20 mouse cellular contexts compared by ENCODE assay signal in the genomic region with DNA sequence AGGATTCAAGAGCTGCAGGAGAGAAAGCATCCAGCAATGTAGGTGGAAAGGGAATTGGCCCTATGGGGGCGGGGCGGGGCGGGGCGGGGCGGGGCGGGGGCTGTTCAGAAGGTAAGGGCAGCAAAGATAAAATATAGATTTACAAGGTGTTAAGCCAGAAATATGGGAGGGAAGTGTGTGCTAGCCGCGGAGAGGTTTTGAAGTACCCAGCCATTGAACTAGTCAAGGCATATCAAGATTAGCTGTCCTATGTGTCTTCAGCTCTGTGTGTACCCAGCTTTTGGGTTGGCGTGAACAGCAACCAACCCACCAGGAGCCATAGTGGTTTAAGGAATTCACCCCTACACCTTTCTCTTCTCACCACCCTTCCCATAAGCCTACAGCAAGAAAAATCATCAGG. TPM values are rescaled to one million over a fixed set of nuclear protein-coding genes. Genes with fewer than 3 reads are reported as not detected.
A peak's percentile ranks its signal among the peaks of the same experiment; 100 is the strongest.
DNase-seq lines count a peak whose midpoint lies in the region; ATAC-seq lines count a peak whose summit lies in the region.
"Had no signal": no experiment of that assay in that cellular context is flagged by ENCODE, and none has a peak within 500 bp of the region (broad histone marks: within the 10 kb centered on the region; RNA-seq: fewer than 3 reads in every experiment).

No protein-coding gene starts in this region.

- peak overlapping the region; percentile 43 for H3K4me2 ChIP-seq in liver, embryonic 12.5 days
- H3K4me2 ChIP-seq in liver, embryonic 16.5 days (ENCODE audit: low read depth, low read length), result peak overlapping the region; percentile 36
- H3K4me2 ChIP-seq: embryonic facial prominence, embryonic 12.5 days; forebrain, embryonic 15.5 days; heart, embryonic 12.5 days; hindbrain, embryonic 15.5 days had no signal

- H3K27ac ChIP-seq in heart, embryonic 10.5 days, result no peak overlapping the region
- peak overlapping the region; percentile 67 for H3K27ac ChIP-seq in liver, embryonic 12.5 days
- H3K27ac ChIP-seq in liver, embryonic 16.5 days (ENCODE audit: low read length), result peak overlapping the region; percentile 48; the same call in 1 of the 2 replicates
- H3K27ac ChIP-seq: embryonic facial prominence, embryonic 12.5 days; forebrain, embryonic 10.5 days; forebrain, embryonic 15.5 days; hindbrain, embryonic 15.5 days had no signal

- DNase-seq in heart, embryonic 10.5 days (ENCODE audit: low spot score), result peak; percentile 57
- no peak for DNase-seq in heart, adult 9 months (ENCODE audit: low spot score in 2 of 2)
- DNase-seq in right cerebral cortex, postnatal 14 days, result no peak
- DNase-seq: adrenal gland, adult 2 months; adrenal gland, postnatal 36 days; cerebellum, adult 11 months; cerebellum, adult 8-10 months; cerebellum, postnatal 14 days; gastrocnemius, postnatal 36 days; heart, adult 18-20 months; heart, postnatal 36 days had no signal

- WGBS in heart, embryonic 10.5 days, result 71% methylated on average over 9 of the region's 9 CpGs
- 47% methylated on average over 9 of the region's 9 CpGs for WGBS in liver, embryonic 12.5 days (ENCODE audit: insufficient replicate concordance)
- 48% methylated on average over 9 of the region's 9 CpGs for WGBS in liver, embryonic 16.5 days (ENCODE audit: insufficient replicate concordance)

- H3K9me3 ChIP-seq in heart, embryonic 10.5 days, result no peaks in the 10 kb centered on the region
- no peaks in the 10 kb centered on the region for H3K9me3 ChIP-seq in liver, embryonic 12.5 days (replicated peaks)
- H3K9me3 ChIP-seq in liver, embryonic 16.5 days (replicated peaks; ENCODE audit: control insufficient read depth, low read length), result no peaks in the 10 kb centered on the region
- H3K9me3 ChIP-seq: embryonic facial prominence, embryonic 12.5 days; forebrain, embryonic 10.5 days; forebrain, embryonic 15.5 days; heart, embryonic 12.5 days; hindbrain, embryonic 15.5 days had no signal

- H3K9ac ChIP-seq in liver, embryonic 12.5 days, result peak overlapping the region; percentile 6; the same call in 1 of the 2 replicates
- peak overlapping the region; percentile 36; the same call in 1 of the 2 replicates for H3K9ac ChIP-seq in liver, embryonic 16.5 days (ENCODE audit: low read depth, low read length)
- H3K9ac ChIP-seq: embryonic facial prominence, embryonic 12.5 days; forebrain, embryonic 15.5 days; heart, embryonic 12.5 days; hindbrain, embryonic 15.5 days had no signal

- H3K4me3 ChIP-seq in heart, embryonic 10.5 days, result no peak overlapping the region
- no peak overlapping the region for H3K4me3 ChIP-seq in liver, embryonic 12.5 days
- no peak overlapping the region for H3K4me3 ChIP-seq in liver, embryonic 16.5 days (ENCODE audit: low read depth, low read length)
- H3K4me3 ChIP-seq: embryonic facial prominence, embryonic 12.5 days; forebrain, embryonic 10.5 days; forebrain, embryonic 15.5 days; heart, embryonic 12.5 days; hindbrain, embryonic 15.5 days had no signal

- H3K27me3 ChIP-seq in heart, embryonic 10.5 days (ENCODE audit: insufficient read depth, poor library complexity, severe bottlenecking), result no peaks in the 10 kb centered on the region
- H3K27me3 ChIP-seq in liver, embryonic 12.5 days (replicated peaks), result no peaks in the 10 kb centered on the region
- no peaks in the 10 kb centered on the region for H3K27me3 ChIP-seq in liver, embryonic 16.5 days (ENCODE audit: control insufficient read depth, insufficient read depth, low read depth, low read length)
- H3K27me3 ChIP-seq: CH12.LX; embryonic facial prominence, embryonic 12.5 days; forebrain, embryonic 15.5 days; heart, embryonic 12.5 days; hindbrain, embryonic 15.5 days had no signal

- peak; percentile 72 for ATAC-seq in liver, embryonic 12.5 days
- peak; percentile 72 for ATAC-seq in liver, embryonic 16.5 days (ENCODE audit: low read depth)
- no peak for ATAC-seq in cerebellum, adult (ENCODE audit: insufficient number of reproducible peaks, low FRiP score, low TSS enrichment)
- ATAC-seq: forebrain, embryonic 15.5 days had no signal

- H3K4me1 ChIP-seq in heart, embryonic 10.5 days, result peaks cover 6% of the 10 kb centered on the region
- H3K4me1 ChIP-seq in liver, embryonic 12.5 days, result peaks cover 47% of the 10 kb centered on the region
- peaks cover 34% of the 10 kb centered on the region for H3K4me1 ChIP-seq in liver, embryonic 16.5 days (ENCODE audit: control insufficient read depth, low read depth, low read length)
- H3K4me1 ChIP-seq: embryonic facial prominence, embryonic 12.5 days had no signal

- no peaks in the 10 kb centered on the region for H3K36me3 ChIP-seq in heart, embryonic 10.5 days
- no peaks in the 10 kb centered on the region for H3K36me3 ChIP-seq in liver, embryonic 12.5 days
- H3K36me3 ChIP-seq in liver, embryonic 16.5 days (ENCODE audit: control insufficient read depth, insufficient read depth), result no peaks in the 10 kb centered on the region
- H3K36me3 ChIP-seq: embryonic facial prominence, embryonic 12.5 days; forebrain, embryonic 10.5 days; forebrain, embryonic 15.5 days; heart, embryonic 12.5 days; hindbrain, embryonic 15.5 days had no signal

RNA-seq across cellular contexts. Expression of a gene that starts 5.5 kb away (rescaled TPM):
- polyA plus RNA-seq in heart, embryonic 10.5 days (2016; fragmentation: Nextera tagmentation; extraction: Ambion mirVana), result 11.4 TPM in 2 replicates
- polyA plus RNA-seq in liver, embryonic 12.5 days (2016; fragmentation: Nextera tagmentation; extraction: Ambion mirVana), result 36.8 and 40.3 TPM in 2 replicates
- 36.6 and 36.7 TPM in 2 replicates for polyA plus RNA-seq in liver, embryonic 16.5 days (2015; fragmentation: Nextera tagmentation; extraction: Ambion mirVana)
